Mouse (Mus musculus) kidney, embryonic 14.5 days (tissue): Measurements from ENCODE around the gene Dnmt3a. TPM values are rescaled to one million over a fixed set of nuclear protein-coding genes. Genes with fewer than 3 reads are reported as not detected.

ENCODE experiments used
- ATAC-seq: fragments of 200-750 bp; cut with Nextera tagmentation; 2 replicates; pipeline ENCODE4 v1.8.0; 2017; ENCODE audit warnings: moderate number of reproducible peaks, mild to moderate bottlenecking, moderate TSS enrichment, moderate library complexity; ENCODE audit not compliant: low FRiP score, low TSS enrichment
- H3K27ac ChIP-seq: fragments of 300-500 bp; sonication (generic); 2 replicates; pipeline ENCODE4 v1.5.1; 2014; ENCODE audit warnings: low read depth, mild to moderate bottlenecking, low read length, moderate library complexity, mixed read lengths
- H3K27me3 ChIP-seq: fragments of 300-500 bp; sonication (generic); 2 replicates; pipeline ENCODE4 v1.6.1; 2014; ENCODE audit warnings: mild to moderate bottlenecking, low read length; ENCODE audit not compliant: control insufficient read depth, insufficient read depth
- H3K36me3 ChIP-seq: fragments of 300-500 bp; sonication (generic); 2 replicates; pipeline ENCODE4 v1.6.1; 2014; ENCODE audit warnings: low read length, mixed read lengths; ENCODE audit not compliant: control insufficient read depth, insufficient read depth
- H3K4me1 ChIP-seq: fragments of 300-500 bp; sonication (generic); 2 replicates; pipeline ENCODE4 v1.6.1; 2014; ENCODE audit warnings: low read length, mixed read lengths; ENCODE audit not compliant: control insufficient read depth, insufficient read depth
- H3K4me2 ChIP-seq: fragments of 300-500 bp; sonication (generic); replicated peaks from 2 replicates; pipeline ENCODE4 v1.6.1; 2014; ENCODE audit warnings: low read depth, mild to moderate bottlenecking, low read length
- H3K4me3 ChIP-seq: fragments of 300-500 bp; sonication (generic); 2 replicates; pipeline ENCODE4 v1.5.1; 2014; ENCODE audit warnings: mild to moderate bottlenecking, low read length
- H3K9ac ChIP-seq: fragments of 300-500 bp; sonication (generic); 2 replicates; pipeline ENCODE4 v1.6.1; 2014; ENCODE audit warnings: low read depth, mild to moderate bottlenecking, low read length, moderate library complexity
- H3K9me3 ChIP-seq: fragments of 300-500 bp; sonication (generic); 2 replicates; pipeline ENCODE4 v1.6.1; 2016; ENCODE audit warnings: low read length; ENCODE audit not compliant: control insufficient read depth
- WGBS: fragments of 180-500 bp; shearing (Covaris S2); extraction: QIAGEN DNeasy Blood & Tissue Kit; methylation state at CpG from one replicate; pipeline ENCODE4 v1.1.7; 2014; 5-methylcytosine and 5-hydroxymethylcytosine counted together
- polyA plus RNA-seq: library from polyadenylated mRNA; unstranded; fragments of >200 nt; fragmentation: Nextera tagmentation; extraction: Ambion mirVana; gene quantifications from 2 replicates; pipeline ENCODE4 v1.2.1, GENCODE M21; 2014

Dnmt3a gene
- polyA plus RNA-seq, 1 experiment from 2014 or later = 87.9 TPM

GRCm38 (mm10) chr12:3960553-3960952 lies 154.7 kb downstream of the Dnmt3a start:
- peak overlapping the region; percentile 79; the same call in 1 of the 2 replicates for H3K9ac ChIP-seq
- H3K36me3 ChIP-seq = 0 out of 2 replicates have a peak, but pooled peaks cover 2% of the 10 kb centered on the region
- 0 out of 2 replicates have a peak, but pooled peaks cover 3% of the 10 kb centered on the region for H3K4me1 ChIP-seq
- H3K27ac ChIP-seq = no peak overlapping the region
- peak overlapping the region; percentile 63 for H3K4me3 ChIP-seq
- ATAC-seq = no peak
- no peaks in the 10 kb centered on the region; the same call in 1 of the 2 replicates for H3K27me3 ChIP-seq
- peak overlapping the region; percentile 91 for H3K4me2 ChIP-seq
- H3K9me3 ChIP-seq = no peaks in the 10 kb centered on the region
- WGBS = 48% methylated on average over 4 of the region's 4 CpGs

Other genes starting within 250 kb of the Dnmt3a start
- gene Dtnb, start 233.6 kb upstream of the Dnmt3a start, polyA plus RNA-seq = 40.5 and 59.5 TPM in 2 replicates
- gene Pomc, start 148.9 kb downstream of the Dnmt3a start, polyA plus RNA-seq = 3.6 and 4.8 TPM in 2 replicates
- 2.3 and 3.1 TPM in 2 replicates for gene Efr3b, start 232.9 kb downstream of the Dnmt3a start, polyA plus RNA-seq